Mouse (Mus musculus) small intestine, adult 2 months (tissue): ENCODE data around the gene Nfe2l3.

Experiments used
- CTCF ChIP-seq: fragments of 200-500 bp; IDR thresholded peaks from 2 replicates; pipeline ENCODE4 v1.5.1; 2012; ENCODE audit warnings: low read depth, mild to moderate bottlenecking, control low read depth, inconsistent platforms, low read length, moderate library complexity, mixed read lengths; ENCODE audit not compliant: insufficient replicate concordance, insufficient read length; ENCODE audit errors: extremely low read depth
- POLR2A ChIP-seq: fragments of 200-500 bp; IDR thresholded peaks from 2 replicates; pipeline ENCODE4 v1.6.1; 2012; ENCODE audit warnings: low read depth, mild to moderate bottlenecking, control low read depth, inconsistent platforms, low read length, moderate library complexity

- TF ChIP-seq POLR2A (no peak), CTCF (no peak)
Observed at GRCm38 (mm10) chr6:51395486-51395885, 37.0 kb upstream of the Nfe2l3 start.
